Mouse (Mus musculus) cerebellum, adult 2 months (tissue): ENCODE results near the gene Nin.

Experiments used
- CTCF ChIP-seq: fragments of 200-500 bp; IDR thresholded peaks from 2 replicates; pipeline ENCODE4 v1.5.1; 2011; ENCODE audit warnings: low read depth, mild to moderate bottlenecking, control low read depth, low read length, moderate library complexity, borderline replicate concordance; ENCODE audit not compliant: insufficient read depth
- POLR2A ChIP-seq: fragments of 200-500 bp; IDR thresholded peaks from 2 replicates; pipeline ENCODE4 v1.6.1; 2011; ENCODE audit warnings: low read length, control low read depth, borderline replicate concordance; ENCODE audit not compliant: insufficient read depth

DNA sequence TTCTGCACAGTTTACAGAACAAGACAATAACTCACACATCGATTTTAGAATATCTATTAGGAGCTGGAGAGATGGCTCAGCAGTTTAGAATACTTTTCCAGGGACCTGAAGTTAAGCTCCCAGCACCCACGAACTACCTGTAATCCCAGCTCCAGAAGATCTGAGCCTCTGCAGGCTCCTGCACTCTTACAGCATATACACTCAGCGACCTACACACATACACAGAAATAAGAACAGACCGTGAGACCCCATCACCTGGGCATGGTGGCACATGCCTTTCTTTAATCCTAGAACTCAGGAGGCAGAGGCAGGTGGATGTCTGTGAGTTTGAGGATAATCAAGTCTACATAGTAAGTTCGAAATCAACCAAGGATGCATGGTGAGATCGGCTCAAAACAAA, 32.1 kb upstream of the Nin start:
- TF ChIP-seq CTCF (no peak), POLR2A (no peak)
